Mouse (Mus musculus): ENCODE measurements at regions not wholly inside any gene's neighbourhood (a gene's known extent, or its start where the extent isn't known, plus 50 kb on each side); places are given as distances from the start of the nearest gene placed in this dataset.

DNA sequence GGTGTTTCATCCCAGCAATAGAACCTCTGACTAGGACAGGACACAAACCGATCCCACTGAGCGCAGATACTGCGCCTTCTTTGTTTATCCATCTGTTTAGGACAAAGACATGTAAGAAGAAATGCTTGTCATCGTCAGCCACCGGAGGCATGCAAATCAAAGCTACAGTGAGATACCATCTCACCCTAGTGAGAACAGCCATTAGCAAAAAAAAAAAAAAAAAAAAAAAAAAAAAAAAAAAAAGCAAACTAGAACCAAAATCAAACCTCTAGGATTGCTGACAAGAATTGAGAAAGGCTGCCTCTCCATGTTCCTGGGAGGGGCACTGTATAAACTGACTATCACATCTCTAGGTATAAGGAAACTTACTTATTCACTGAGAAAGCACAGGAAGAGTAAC, 84.9 kb downstream of the Nxnl2 start:
- DNase-seq (ENCODE audit: low spot score) (no peak), ATAC-seq (ENCODE audit: low FRiP score) (no peak)
- Histone ChIP-seq H3K4me3 (ENCODE audit: low read depth, low read length) (no peak overlapping the region), H3K27ac (ENCODE audit: low read depth, low read length) (no peak overlapping the region), H3K27me3 (ENCODE audit: insufficient read depth, low read length) (no peaks in the 10 kb centered on the region), H3K9ac (replicated peaks; ENCODE audit: low read length, poor library complexity, severe bottlenecking) (no peak overlapping the region), H3K36me3 (ENCODE audit: insufficient read depth, low read length) (no peaks in the 10 kb centered on the region), H3K4me2 (ENCODE audit: low read depth, low read length, poor library complexity, severe bottlenecking) (no peak overlapping the region), H3K4me1 (ENCODE audit: insufficient read depth, low read length) (no peaks in the 10 kb centered on the region), H3K9me3 (ENCODE audit: low read length) (no peaks in the 10 kb centered on the region)
- TF ChIP-seq CTCF (IDR thresholded peaks at IDR 0.05): no peak
- WGBS: 93% methylated on average over 5 of the region's 5 CpGs

DNA sequence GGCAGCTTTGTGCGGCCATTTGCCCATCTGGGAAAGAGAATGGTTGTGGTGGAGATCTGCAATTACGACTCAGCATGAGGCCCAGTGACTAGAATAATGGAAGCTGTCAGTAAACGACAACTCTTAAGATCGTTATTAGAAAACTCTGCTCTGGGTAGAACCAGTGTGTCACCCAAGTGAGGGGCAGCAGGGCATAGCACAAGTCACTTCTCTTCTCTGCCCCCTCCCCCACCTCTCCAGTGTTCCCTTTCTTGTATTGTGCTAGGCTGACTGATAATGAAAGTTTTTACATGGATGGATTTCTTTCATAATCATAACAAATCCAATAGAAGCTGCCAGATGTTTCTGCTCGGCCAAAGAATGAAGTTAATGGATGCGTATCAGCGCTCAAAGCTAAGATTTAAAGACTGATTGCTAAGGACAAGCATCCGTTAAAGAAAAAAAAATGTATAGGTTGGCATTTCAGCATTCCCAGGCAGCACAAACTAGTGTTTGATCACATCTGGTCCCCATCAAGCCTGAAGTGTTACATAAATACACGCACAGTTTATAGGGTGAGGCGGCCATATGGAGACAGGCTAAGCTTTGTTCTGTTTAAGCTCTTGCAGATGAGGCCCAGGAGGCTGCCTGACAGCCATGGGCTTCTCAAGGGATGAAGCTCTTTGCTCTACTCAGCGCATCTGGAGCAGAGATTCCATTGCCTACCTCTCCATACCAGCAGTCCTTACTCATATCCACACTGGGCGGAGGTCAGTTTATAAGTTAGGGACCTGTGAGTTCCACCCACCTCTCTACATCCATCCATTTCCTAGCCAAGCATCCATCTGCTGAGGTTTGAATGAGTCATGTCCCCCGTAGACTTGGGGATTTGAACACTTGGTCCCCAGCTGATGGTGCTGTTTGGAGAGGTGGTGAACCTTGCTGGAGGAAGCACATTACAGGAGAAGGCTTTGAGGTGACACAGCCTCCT, 88.2 kb downstream of the Nxnl2 start:
- no peak for ATAC-seq (ENCODE audit: low FRiP score)
- peak; percentile 15 for DNase-seq (ENCODE audit: low spot score)
- no peak overlapping the region for H3K4me3 ChIP-seq (ENCODE audit: low read depth, low read length)
- no peak overlapping the region for H3K27ac ChIP-seq (ENCODE audit: low read depth, low read length)
- H3K9me3 ChIP-seq (ENCODE audit: low read length): no peaks in the 10 kb centered on the region
- H3K9ac ChIP-seq (replicated peaks; ENCODE audit: low read length, poor library complexity, severe bottlenecking): no peak overlapping the region
- TF ChIP-seq CTCF (IDR thresholded peaks at IDR 0.05): no peak
- 49% methylated on average over 13 of the region's 13 CpGs for WGBS
- H3K36me3 ChIP-seq (ENCODE audit: insufficient read depth, low read length): no peaks in the 10 kb centered on the region
- H3K4me1 ChIP-seq (ENCODE audit: insufficient read depth, low read length): no peaks in the 10 kb centered on the region
- H3K4me2 ChIP-seq (ENCODE audit: low read depth, low read length, poor library complexity, severe bottlenecking): no peak overlapping the region
- H3K27me3 ChIP-seq (ENCODE audit: insufficient read depth, low read length): no peaks in the 10 kb centered on the region

DNA sequence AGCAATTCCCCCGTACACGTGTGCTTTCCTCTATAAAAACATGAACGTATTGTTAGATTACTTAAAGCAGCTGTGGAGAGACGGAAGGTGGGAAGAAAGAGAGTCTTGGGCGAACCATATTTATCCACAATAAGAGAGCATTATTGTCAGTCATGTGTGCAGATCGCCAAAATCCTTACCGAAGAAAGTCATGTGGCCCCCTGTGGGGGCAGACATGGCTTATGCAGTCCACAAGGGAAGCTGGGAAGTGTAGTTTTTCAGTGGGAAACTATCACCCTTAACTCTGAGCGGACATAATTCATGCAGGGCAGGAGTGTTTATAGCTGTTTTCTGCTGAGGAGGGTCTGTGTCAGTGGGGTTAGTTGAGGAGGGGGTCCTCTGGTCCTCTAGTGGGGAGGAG, 90.8 kb downstream of the Nxnl2 start:
- no peaks in the 10 kb centered on the region for H3K9me3 ChIP-seq (ENCODE audit: low read length)
- no peaks in the 10 kb centered on the region for H3K4me1 ChIP-seq (ENCODE audit: insufficient read depth, low read length)
- no peaks in the 10 kb centered on the region for H3K27me3 ChIP-seq (ENCODE audit: insufficient read depth, low read length)
- ATAC-seq (ENCODE audit: low FRiP score) (peak; percentile 51; the same call in 1 of the 2 replicates), DNase-seq (ENCODE audit: low spot score) (peak; percentile 46)
- H3K27ac ChIP-seq (ENCODE audit: low read depth, low read length): no peak overlapping the region
- H3K36me3 ChIP-seq (ENCODE audit: insufficient read depth, low read length): no peaks in the 10 kb centered on the region
- 0 out of 2 replicates have a peak overlapping the region, but pooled peaks have one; percentile 4 for H3K4me2 ChIP-seq (ENCODE audit: low read depth, low read length, poor library complexity, severe bottlenecking)
- TF ChIP-seq CTCF (IDR thresholded peaks at IDR 0.05): 0 out of 2 replicates have a peak, but pooled peaks have one; percentile 6
- 63% methylated on average over 8 of the region's 8 CpGs for WGBS
- no peak overlapping the region for H3K4me3 ChIP-seq (ENCODE audit: low read depth, low read length)
- no peak overlapping the region for H3K9ac ChIP-seq (replicated peaks; ENCODE audit: low read length, poor library complexity, severe bottlenecking)

DNA sequence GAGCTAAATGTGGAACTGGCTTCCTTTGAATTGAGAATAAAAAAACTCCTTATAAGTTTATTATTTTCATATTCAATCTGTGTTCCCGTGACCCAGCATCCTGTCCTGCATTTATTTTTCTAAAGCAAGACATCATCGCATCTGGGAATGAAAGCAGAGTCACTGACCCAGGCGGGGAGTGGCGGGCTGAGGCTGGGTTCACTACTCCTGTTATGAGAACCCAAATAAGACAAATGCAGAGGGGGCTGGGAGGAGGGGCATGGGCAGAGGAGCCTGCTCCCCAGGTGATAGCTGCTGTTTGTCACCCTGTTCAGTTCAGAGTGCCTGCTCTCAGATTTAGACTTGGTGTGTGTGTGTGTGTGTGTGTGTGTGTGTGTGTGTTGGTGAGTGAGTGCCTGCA, 102.0 kb downstream of the Nxnl2 start:
- 85% methylated on average over 4 of the region's 4 CpGs for WGBS
- Histone ChIP-seq H3K36me3 (ENCODE audit: insufficient read depth, low read length) (no peaks in the 10 kb centered on the region), H3K9ac (replicated peaks; ENCODE audit: low read length, poor library complexity, severe bottlenecking) (no peak overlapping the region), H3K4me1 (ENCODE audit: insufficient read depth, low read length) (0 out of 2 replicates have a peak, but pooled peaks cover 2% of the 10 kb centered on the region), H3K27ac (ENCODE audit: low read depth, low read length) (no peak overlapping the region), H3K4me3 (ENCODE audit: low read depth, low read length) (no peak overlapping the region), H3K27me3 (ENCODE audit: insufficient read depth, low read length) (no peaks in the 10 kb centered on the region), H3K4me2 (ENCODE audit: low read depth, low read length, poor library complexity, severe bottlenecking) (no peak overlapping the region), H3K9me3 (ENCODE audit: low read length) (no peaks in the 10 kb centered on the region)
- DNase-seq (ENCODE audit: low spot score) (no peak), ATAC-seq (ENCODE audit: low FRiP score) (no peak)
- TF ChIP-seq CTCF (IDR thresholded peaks at IDR 0.05): no peak

DNA sequence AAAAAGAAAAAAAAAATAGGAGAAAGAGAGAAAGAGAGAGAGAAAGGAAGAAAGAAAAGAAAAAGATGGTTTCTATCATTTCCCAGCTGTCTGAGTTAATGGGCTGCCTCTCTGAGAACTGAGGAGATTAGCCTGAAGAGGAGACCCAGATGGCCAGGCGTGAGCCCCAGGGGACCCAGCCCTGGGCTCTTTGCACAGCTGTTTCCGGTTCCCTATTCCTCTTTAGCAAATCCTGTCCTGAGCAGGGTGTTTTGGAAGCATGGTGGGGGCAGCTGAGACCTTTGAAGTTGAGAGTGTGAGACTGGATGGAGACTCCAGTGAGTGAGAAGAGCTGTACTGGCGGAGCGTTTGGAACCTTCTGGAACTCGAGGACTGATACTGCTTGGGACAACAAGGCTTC, 103.8 kb downstream of the Nxnl2 start:
- no peaks in the 10 kb centered on the region for H3K36me3 ChIP-seq (ENCODE audit: insufficient read depth, low read length)

DNA sequence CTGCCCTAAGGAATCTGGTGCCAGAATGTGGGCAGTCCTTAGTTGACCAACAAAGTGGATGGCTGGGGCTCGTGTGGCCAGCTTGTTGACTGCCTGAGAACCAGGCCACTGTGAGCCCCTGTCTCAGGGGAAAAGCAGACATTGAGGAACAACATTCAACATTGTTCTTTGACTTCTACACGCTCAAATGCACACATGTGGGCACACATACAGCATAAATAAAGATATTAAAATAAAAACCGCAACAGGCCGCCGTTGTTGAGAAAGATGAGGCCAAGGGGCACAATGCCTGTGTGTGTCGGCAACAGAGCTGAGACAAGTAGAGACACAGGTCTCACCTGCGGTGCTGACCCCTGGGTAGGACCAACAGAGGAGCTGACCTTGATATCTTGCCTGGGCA, 105.8 kb downstream of the Nxnl2 start:
- DNase-seq (ENCODE audit: low spot score): no peak
- 0 out of 2 replicates have a peak, but pooled peaks cover 2% of the 10 kb centered on the region for H3K4me1 ChIP-seq (ENCODE audit: insufficient read depth, low read length)
- H3K27ac ChIP-seq (ENCODE audit: low read depth, low read length): no peak overlapping the region
- no peak overlapping the region for H3K4me3 ChIP-seq (ENCODE audit: low read depth, low read length)
- H3K27me3 ChIP-seq (ENCODE audit: insufficient read depth, low read length): no peaks in the 10 kb centered on the region
- no peak for ATAC-seq (ENCODE audit: low FRiP score)
- H3K4me2 ChIP-seq (ENCODE audit: low read depth, low read length, poor library complexity, severe bottlenecking): no peak overlapping the region
- TF ChIP-seq CTCF (IDR thresholded peaks at IDR 0.05): no peak
- 94% methylated on average over 7 of the region's 7 CpGs for WGBS
- no peaks in the 10 kb centered on the region for H3K36me3 ChIP-seq (ENCODE audit: insufficient read depth, low read length)
- H3K9me3 ChIP-seq (ENCODE audit: low read length): no peaks in the 10 kb centered on the region
- H3K9ac ChIP-seq (replicated peaks; ENCODE audit: low read length, poor library complexity, severe bottlenecking): no peak overlapping the region

More for the DNA sequence above, 103.8 kb downstream of the Nxnl2 start:
- no peak for DNase-seq (ENCODE audit: low spot score)
- Histone ChIP-seq H3K27ac (ENCODE audit: low read depth, low read length) (no peak overlapping the region), H3K27me3 (ENCODE audit: insufficient read depth, low read length) (no peaks in the 10 kb centered on the region), H3K9me3 (ENCODE audit: low read length) (no peaks in the 10 kb centered on the region), H3K9ac (replicated peaks; ENCODE audit: low read length, poor library complexity, severe bottlenecking) (no peak overlapping the region), H3K4me3 (ENCODE audit: low read depth, low read length) (no peak overlapping the region), H3K4me2 (ENCODE audit: low read depth, low read length, poor library complexity, severe bottlenecking) (no peak overlapping the region), H3K4me1 (ENCODE audit: insufficient read depth, low read length) (0 out of 2 replicates have a peak, but pooled peaks cover 2% of the 10 kb centered on the region)
- no peak for ATAC-seq (ENCODE audit: low FRiP score)
- TF ChIP-seq CTCF (IDR thresholded peaks at IDR 0.05): no peak
- WGBS: 65% methylated on average over 5 of the region's 5 CpGs

Measured in midbrain, postnatal 0 days (tissue).